Mouse (Mus musculus) stomach, embryonic 14.5 days (tissue): Measurements from ENCODE around the gene St3gal3. TPM values are rescaled to one million over a fixed set of nuclear protein-coding genes. Genes with fewer than 3 reads are reported as not detected.
A peak's percentile ranks its signal among the peaks of the same experiment; 100 is the strongest.

Source experiments
- ATAC-seq: fragments of 200-750 bp; cut with Nextera tagmentation; 2 replicates; pipeline ENCODE4 v1.8.0; 2017; ENCODE audit warnings: low read depth, moderate TSS enrichment; ENCODE audit not compliant: insufficient number of reproducible peaks, insufficient read depth, low FRiP score
- H3K27ac ChIP-seq: fragments of 300-500 bp; sonication (generic); 2 replicates; pipeline ENCODE4 v1.5.1; 2014; ENCODE audit warnings: mild to moderate bottlenecking, low read length, moderate library complexity, mixed read lengths
- H3K27me3 ChIP-seq: fragments of 300-500 bp; sonication (generic); 2 replicates; pipeline ENCODE4 v1.6.1; 2014; ENCODE audit warnings: low read length, control low read depth, mixed read lengths; ENCODE audit not compliant: control insufficient read depth, insufficient read depth
- H3K36me3 ChIP-seq: fragments of 300-500 bp; sonication (generic); 2 replicates; pipeline ENCODE4 v1.6.1; 2014; ENCODE audit warnings: mild to moderate bottlenecking, control low read depth, low read length, moderate library complexity, mixed read lengths; ENCODE audit not compliant: control insufficient read depth, insufficient read depth
- H3K4me1 ChIP-seq: fragments of 300-500 bp; sonication (generic); 2 replicates; pipeline ENCODE4 v1.6.1; 2014; ENCODE audit warnings: low read length, control low read depth, mixed read lengths; ENCODE audit not compliant: control insufficient read depth, insufficient read depth
- H3K4me2 ChIP-seq: fragments of 300-500 bp; sonication (generic); replicated peaks from 2 replicates; pipeline ENCODE4 v1.6.1; 2014; ENCODE audit warnings: low read depth, low read length, control low read depth
- H3K4me3 ChIP-seq: fragments of 300-500 bp; sonication (generic); 2 replicates; pipeline ENCODE4 v1.5.1; 2014; ENCODE audit warnings: low read depth, low read length, control low read depth
- H3K9ac ChIP-seq: fragments of 300-500 bp; sonication (generic); replicated peaks from 2 replicates; pipeline ENCODE4 v1.6.1; 2014; ENCODE audit warnings: low read depth, mild to moderate bottlenecking, control low read depth, low read length, moderate library complexity, mixed read lengths
- H3K9me3 ChIP-seq: fragments of 300-500 bp; sonication (generic); 2 replicates; pipeline ENCODE4 v1.6.1; 2016; ENCODE audit warnings: low read depth, low read length, control low read depth; ENCODE audit not compliant: control insufficient read depth
- WGBS: fragments of 180-500 bp; shearing (Covaris S2); extraction: QIAGEN DNeasy Blood & Tissue Kit; methylation state at CpG from one replicate; pipeline ENCODE4 v1.1.7; 2014; 5-methylcytosine and 5-hydroxymethylcytosine counted together
- polyA plus RNA-seq: library from polyadenylated mRNA; unstranded; fragments of >200 nt; fragmentation: Nextera tagmentation; extraction: Ambion mirVana; gene quantifications from 2 replicates; pipeline ENCODE4 v1.2.1, GENCODE M21; 2014

The St3gal3 gene
- polyA plus RNA-seq, 1 experiment from 2014 or later, result 6.1 TPM

DNA sequence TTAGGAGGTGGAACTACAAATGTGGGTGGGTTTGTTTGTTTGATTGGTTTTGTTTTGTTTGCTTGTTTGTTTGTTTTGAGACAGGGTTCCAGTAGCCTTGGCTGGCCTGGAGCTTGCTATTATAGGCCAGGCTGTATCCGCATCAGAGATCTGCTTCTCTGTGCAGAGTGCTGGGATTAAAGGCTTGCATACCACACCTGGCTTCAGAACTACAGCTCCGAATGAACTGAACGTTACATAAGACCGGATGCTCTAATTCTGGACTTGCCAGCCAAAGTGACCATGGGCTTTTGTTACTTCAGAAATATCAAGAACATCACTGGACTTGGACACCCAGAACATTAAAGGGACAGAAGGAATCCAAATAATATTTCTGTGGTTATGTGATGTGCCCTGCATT, 98.2 kb downstream of the St3gal3 start:
- no peak overlapping the region for H3K27ac ChIP-seq
- peaks cover 8% of the 10 kb centered on the region; the same call in 1 of the 2 replicates for H3K4me1 ChIP-seq
- no peak for ATAC-seq
- no peaks in the 10 kb centered on the region for H3K27me3 ChIP-seq
- H3K9ac ChIP-seq, result no peak overlapping the region
- no peak overlapping the region for H3K4me2 ChIP-seq
- no peaks in the 10 kb centered on the region for H3K36me3 ChIP-seq
- no peak overlapping the region for H3K4me3 ChIP-seq
- WGBS, result 88% methylated on average over 4 of the region's 4 CpGs
- no peaks in the 10 kb centered on the region; the same call in 1 of the 2 replicates for H3K9me3 ChIP-seq

GRCm38 (mm10) chr4:118035090-118035489, 99.6 kb downstream of the St3gal3 start:
- H3K4me3 ChIP-seq, result no peak overlapping the region
- no peak for ATAC-seq
- no peak overlapping the region for H3K4me2 ChIP-seq
- H3K27ac ChIP-seq, result no peak overlapping the region
- no peaks in the 10 kb centered on the region; the same call in 1 of the 2 replicates for H3K9me3 ChIP-seq
- H3K4me1 ChIP-seq, result peaks cover 8% of the 10 kb centered on the region; the same call in 1 of the 2 replicates
- no peaks in the 10 kb centered on the region for H3K27me3 ChIP-seq
- WGBS, result 87% methylated on average over 2 of the region's 2 CpGs
- H3K36me3 ChIP-seq, result no peaks in the 10 kb centered on the region
- H3K9ac ChIP-seq, result no peak overlapping the region

DNA sequence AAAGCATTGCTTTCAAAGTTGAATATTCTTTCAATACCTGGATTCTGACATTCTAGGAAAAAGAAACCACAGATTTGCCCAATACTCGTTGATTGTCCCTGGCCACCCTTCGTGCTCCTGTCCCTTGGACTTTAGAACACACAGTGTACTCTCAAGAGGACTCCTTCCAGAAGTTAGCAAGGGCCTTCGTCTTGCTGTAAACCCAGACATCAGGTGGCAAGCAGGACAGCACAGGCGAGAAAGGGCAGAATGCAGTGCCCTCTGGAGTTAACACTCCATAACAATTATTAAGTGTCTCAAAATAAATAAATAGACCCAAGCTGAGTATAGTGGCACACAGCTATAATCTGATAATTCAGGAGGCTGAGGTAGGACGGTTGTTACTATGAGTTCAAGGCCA, 101.7 kb downstream of the St3gal3 start:
- Histone ChIP-seq H3K4me2 (no peak overlapping the region), H3K27me3 (no peaks in the 10 kb centered on the region), H3K9ac (no peak overlapping the region), H3K4me3 (no peak overlapping the region), H3K4me1 (peaks cover 19% of the 10 kb centered on the region; the same call in 1 of the 2 replicates), H3K9me3 (no peaks in the 10 kb centered on the region; the same call in 1 of the 2 replicates), H3K27ac (no peak overlapping the region), H3K36me3 (no peaks in the 10 kb centered on the region)
- 80% methylated on average over 5 of the region's 5 CpGs for WGBS
- ATAC-seq, result no peak

DNA sequence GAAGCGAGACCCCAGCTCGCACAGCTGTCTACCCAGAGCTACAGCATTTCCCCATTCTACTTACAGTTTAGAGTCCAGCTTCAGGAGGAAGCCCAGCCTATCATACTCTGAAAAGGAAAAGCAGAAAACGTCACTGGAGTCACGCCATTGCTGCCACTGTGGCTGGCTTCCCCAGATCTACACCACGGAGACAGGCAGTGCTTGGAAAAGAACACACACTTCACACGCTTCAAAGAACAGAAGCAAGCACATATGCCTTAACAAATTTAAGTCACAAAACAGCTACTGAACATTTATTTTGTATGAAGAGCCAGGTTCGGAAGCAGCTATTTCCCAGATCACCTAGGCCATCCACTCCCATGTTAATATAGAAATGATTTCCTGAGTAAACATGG, 102.9 kb downstream of the St3gal3 start:
- Histone ChIP-seq H3K36me3 (no peaks in the 10 kb centered on the region), H3K27ac (no peak overlapping the region), H3K27me3 (no peaks in the 10 kb centered on the region), H3K4me3 (no peak overlapping the region), H3K9me3 (no peaks in the 10 kb centered on the region; the same call in 1 of the 2 replicates), H3K4me2 (no peak overlapping the region), H3K4me1 (peaks cover 11% of the 10 kb centered on the region; the same call in 1 of the 2 replicates), H3K9ac (no peak overlapping the region)
- no peak for ATAC-seq
- WGBS, result 87% methylated on average over 7 of the region's 7 CpGs

- H3K4me1 ChIP-seq, result peaks cover 11% of the 10 kb centered on the region; the same call in 1 of the 2 replicates
- H3K36me3 ChIP-seq, result no peaks in the 10 kb centered on the region; the same call in 1 of the 2 replicates
- H3K4me3 ChIP-seq, result no peak overlapping the region
- no peak overlapping the region for H3K4me2 ChIP-seq
- no peaks in the 10 kb centered on the region; the same call in 1 of the 2 replicates for H3K9me3 ChIP-seq
- no peaks in the 10 kb centered on the region for H3K27me3 ChIP-seq
- no peak overlapping the region for H3K27ac ChIP-seq
- WGBS, result 72% methylated on average over 6 of the region's 6 CpGs
- no peak; the same call in 1 of the 2 replicates for ATAC-seq
- no peak overlapping the region for H3K9ac ChIP-seq
These were observed 103.5 kb downstream of the St3gal3 start for GRCm38 (mm10) chr4:118031132-118031775.

- Histone ChIP-seq H3K27ac (peak overlapping the region; percentile 1; the same call in 1 of the 2 replicates), H3K27me3 (no peaks in the 10 kb centered on the region), H3K36me3 (no peaks in the 10 kb centered on the region; the same call in 1 of the 2 replicates), H3K9me3 (no peaks in the 10 kb centered on the region; the same call in 1 of the 2 replicates), H3K4me3 (no peak overlapping the region), H3K9ac (no peak overlapping the region), H3K4me2 (no peak overlapping the region), H3K4me1 (peaks cover 11% of the 10 kb centered on the region; the same call in 1 of the 2 replicates)
- ATAC-seq, result no peak
- WGBS, result 65% methylated on average over 5 of the region's 5 CpGs
These were observed 104.4 kb downstream of the St3gal3 start for GRCm38 (mm10) chr4:118030330-118030729.

GRCm38 (mm10) chr4:118029892-118030291, 104.8 kb downstream of the St3gal3 start:
- no peak for ATAC-seq
- H3K9ac ChIP-seq, result no peak overlapping the region
- H3K4me1 ChIP-seq, result peaks cover 11% of the 10 kb centered on the region; the same call in 1 of the 2 replicates
- H3K9me3 ChIP-seq, result no peaks in the 10 kb centered on the region
- 49% methylated on average over 6 of the region's 6 CpGs for WGBS
- H3K36me3 ChIP-seq, result no peaks in the 10 kb centered on the region; the same call in 1 of the 2 replicates
- no peaks in the 10 kb centered on the region for H3K27me3 ChIP-seq
- H3K4me3 ChIP-seq, result no peak overlapping the region
- H3K4me2 ChIP-seq, result no peak overlapping the region
- peak overlapping the region; percentile 1; the same call in 1 of the 2 replicates for H3K27ac ChIP-seq

DNA sequence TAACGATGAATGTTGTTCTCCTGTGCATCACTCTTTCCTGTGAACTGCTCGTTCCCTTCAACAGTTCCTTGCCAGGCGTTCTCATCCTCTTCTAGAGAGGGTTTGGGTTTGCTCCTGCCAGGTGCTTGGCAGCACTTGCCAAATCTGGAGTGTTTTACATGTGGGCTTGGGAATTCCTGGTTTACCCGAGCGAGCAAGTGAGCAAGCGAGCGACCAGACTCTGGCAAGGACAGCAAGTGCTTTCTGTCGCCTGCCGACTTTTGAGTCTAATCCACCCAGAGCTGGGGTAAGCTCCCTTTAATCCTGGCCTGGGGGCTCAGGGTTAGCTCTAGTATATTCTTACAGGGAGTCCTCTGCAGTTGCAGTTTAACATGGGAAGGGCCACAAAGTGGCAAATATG, 105.7 kb downstream of the St3gal3 start:
- Histone ChIP-seq H3K9me3 (no peaks in the 10 kb centered on the region), H3K4me3 (no peak overlapping the region), H3K27me3 (no peaks in the 10 kb centered on the region), H3K27ac (no peak overlapping the region; the same call in 1 of the 2 replicates), H3K4me1 (peaks cover 11% of the 10 kb centered on the region; the same call in 1 of the 2 replicates), H3K9ac (no peak overlapping the region), H3K4me2 (no peak overlapping the region), H3K36me3 (no peaks in the 10 kb centered on the region; the same call in 1 of the 2 replicates)
- 73% methylated on average over 9 of the region's 9 CpGs for WGBS
- ATAC-seq, result no peak
